Mouse (Mus musculus) kidney, postnatal 36 days (tissue): ENCODE data around the gene Gzmk.

Source experiments
- DNase-seq, 2 experiments: peaks; one replicate each; pipeline ENCODE4 v3.0.0; 2021 to 2022; ENCODE audit warnings: mixed read lengths in 2 of 2

Gzmk gene

DNA sequence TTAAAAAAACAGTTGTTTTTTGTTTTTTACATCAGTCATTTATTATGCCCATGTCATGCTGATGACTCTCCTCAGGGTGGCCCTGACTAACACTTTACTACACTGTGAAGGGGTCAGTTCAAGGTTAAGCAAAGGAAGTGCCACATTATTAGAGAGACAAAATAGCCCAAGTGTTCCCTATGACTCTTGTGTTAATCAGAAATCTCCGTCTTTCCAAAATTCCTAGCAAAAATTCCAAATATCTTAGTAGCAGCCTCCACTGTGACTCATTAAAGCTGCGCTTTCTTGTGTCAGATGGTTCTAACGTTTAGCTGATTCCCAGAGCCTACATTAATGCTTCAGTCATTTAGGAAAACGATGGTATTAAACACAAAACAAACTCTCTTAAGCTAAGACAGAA, 23.5 kb downstream of the Gzmk start:
- DNase-seq: no peak

DNA sequence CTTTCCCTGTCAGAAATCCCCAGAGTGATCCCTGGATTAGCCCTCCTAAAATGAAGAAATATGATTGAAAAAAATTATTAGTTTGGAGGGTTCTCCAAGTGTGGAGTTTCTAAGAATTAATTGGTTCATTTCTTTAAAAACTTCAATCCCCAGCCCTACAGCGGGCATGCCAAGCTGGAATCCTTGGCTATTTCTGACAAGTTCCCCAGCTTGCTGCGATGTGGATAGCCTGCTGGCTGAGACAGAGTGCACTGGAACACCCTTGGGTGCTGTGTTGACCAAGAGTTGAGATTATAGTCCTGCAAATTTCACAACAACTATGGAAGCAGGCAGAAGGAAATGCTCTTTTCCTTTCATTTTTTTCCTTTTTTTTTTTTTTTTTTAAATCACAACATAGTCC, 24.1 kb downstream of the Gzmk start:
- DNase-seq: no peak

DNA sequence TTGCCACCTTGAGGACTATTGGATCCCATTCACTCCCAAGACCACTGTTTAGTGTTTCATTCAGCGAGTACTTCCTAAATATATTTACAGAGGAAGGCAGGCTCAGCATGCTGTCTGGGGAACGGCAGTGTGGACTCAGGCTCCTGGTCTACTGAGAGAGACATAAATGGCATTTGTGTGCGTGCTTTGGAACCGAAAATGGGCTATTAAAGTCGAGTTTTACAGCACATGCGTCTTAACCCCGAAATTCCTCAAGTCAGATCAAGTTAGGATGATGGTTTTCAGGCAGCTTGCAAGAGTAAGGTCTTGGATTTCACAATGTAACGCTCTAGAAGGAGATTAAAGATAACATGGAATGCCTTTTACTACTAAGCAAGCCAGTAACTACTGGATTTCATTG, 25.0 kb downstream of the Gzmk start:
- DNase-seq: no peak

DNA sequence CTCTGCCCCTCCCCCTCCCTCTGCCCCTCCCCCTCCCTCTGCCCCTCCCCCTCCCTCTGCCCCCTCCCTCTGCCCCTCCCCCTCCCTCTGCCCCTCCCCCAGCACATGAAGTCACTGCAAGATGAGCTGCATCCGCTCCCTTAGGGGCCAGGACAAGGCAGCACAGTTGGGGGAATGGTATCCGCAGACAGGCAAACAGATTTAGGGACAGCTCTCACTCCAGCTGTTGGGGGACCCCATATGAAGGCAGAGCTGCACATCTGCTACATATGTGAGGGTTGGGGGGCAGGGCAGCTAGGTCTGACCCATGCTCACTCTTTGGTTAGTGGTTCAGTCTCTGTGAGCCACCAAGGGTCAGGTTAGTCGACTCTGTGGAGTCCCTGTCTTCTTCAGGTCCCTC, 26.4 kb downstream of the Gzmk start:
- DNase-seq: no peak

DNA sequence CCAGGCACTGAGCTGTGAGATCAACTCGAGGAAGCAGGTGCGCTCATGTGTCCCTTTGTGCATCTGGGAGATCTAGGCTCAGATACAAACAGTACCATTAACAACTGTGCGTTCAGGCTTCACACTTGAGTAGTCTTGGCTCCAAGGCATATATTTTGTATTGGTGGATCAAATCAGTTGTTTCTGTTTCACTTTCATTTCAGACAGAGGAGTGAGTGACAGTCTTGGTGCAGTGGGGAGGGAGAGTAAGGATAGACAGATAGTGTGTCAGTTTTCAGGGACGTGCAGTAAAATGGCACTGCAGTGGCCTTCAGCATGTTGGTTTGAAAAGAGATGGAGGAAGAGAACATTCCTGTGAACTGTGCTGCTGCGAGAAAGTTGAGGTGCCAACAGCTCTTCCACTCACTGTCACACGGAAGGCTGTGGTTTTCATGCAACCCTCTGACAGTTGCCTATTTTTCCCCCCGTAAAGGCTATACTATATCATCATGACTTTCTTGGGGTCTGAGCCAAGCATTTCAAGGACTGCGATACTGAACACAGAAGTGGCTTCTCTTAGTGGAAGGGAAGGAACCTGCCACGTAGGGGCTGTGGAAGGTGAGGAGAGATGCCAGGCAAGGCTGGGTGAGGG, 27.7 kb downstream of the Gzmk start:
- DNase-seq: no peak

DNA sequence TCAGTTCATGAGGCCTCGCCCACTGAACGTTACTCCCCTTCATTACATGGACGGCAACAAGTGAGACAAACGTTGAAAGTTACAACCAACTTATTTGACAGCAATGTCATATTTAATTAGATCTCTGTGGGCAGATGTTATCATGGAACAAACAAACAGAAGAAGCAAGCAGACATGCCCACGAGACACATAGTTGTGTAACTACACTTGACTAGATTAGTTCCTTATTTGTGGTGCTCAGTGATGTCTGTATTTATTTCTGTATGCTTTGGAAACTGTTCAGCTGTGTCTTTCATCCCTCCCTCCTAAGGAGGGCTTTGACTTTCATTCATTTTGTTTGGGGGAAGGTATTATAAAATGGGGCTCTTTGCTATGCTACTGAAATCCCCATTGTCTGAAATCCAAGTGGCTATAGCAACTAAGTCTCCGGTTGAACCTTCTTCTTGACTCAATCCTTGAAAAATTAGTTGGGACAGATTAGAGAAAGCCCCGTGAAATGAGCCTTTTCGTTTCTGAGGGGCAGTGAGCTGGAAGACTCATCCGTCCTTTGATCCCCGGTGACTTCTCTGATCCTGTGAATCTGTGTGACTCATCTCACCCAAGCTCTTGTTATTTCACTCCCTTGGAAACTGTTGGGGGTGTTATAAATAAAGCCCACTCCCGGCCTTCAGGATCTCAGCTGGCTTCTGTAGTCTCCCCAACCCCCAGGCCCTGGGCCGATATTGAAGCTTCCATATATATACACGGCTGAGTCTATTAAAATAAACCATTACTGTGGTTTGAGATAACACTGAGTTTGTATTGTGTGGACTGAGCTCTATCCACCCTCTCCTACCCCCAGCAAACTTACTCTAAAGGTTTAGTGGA, 28.7 kb downstream of the Gzmk start:
- DNase-seq: no peak

DNA sequence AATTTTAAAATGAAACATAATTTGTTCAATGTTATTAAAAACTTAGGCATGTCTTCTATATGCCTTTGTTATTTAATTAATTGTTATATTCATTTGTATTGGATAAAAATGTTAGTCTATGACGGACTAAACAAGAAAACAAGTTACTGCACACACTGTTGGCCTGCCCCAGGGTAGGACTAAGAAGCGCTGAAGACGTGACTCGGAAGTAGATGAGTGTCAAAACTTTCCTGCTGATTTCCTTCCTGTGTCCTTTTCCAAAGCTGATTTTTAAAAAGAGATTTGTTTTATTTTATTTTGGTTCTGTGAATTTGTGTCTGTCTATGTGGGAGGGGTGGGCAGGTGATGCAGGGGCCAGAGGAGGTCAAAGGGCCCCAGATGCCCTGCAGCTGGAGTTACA, 42.0 kb downstream of the Gzmk start:
- DNase-seq: no peak

DNA sequence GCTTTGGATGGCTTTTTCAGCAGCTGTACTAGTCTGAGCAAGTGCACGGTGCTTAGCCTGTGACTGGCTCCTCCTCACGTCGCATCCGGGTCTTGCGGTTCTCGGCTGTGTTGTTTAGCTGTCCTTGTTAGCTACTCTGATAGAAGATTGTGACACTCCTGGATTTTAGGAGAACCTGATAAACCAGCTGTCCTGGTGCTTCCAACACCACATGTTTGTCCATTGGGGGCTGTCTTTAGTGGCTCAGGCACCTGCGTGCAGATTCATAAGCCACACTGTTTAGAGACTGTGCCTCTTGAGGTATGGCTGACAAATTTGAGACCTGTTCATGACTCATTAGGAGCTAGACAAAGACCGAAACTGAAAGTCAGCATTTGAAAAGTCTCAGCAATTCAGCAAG, 42.4 kb downstream of the Gzmk start:
- DNase-seq: no peak

DNA sequence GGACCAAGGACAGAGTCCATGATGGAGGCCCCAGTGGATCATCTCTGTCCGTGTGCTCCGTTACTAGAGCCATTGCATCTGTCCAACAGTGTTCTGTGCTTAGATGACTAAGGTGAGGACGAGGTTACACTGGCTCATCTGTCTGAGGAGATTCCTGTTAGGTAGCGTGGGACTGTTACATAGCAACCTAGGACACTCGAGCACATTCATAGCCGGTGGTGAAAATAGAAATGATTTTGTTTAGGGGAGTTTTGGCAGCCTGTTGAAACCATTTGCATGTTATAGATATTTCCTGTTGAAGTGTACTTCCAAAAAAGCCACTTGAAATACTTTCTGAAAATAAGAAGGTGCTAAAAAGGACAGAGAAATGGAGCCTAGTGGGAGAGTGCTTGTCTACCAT, 51.5 kb downstream of the Gzmk start:
- DNase-seq: no peak

DNA sequence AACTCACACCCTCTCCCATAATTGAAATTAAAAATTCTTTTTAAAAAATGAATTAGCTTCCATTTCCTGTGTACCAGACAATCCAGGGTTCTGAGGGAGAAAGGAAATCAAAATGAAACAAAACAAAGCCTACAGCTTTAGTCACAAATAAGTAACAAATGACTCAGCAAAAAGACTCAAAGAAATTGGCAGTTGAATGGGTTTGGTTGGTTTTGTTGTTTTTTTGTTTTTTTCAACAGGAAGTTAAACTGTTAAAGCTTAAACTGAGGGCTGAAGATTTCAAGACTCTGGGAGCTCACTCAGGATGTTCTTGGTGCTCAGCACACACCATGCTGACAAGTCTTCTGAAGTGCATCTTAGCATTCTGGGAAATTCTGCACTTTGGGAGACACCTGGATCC, 55.5 kb downstream of the Gzmk start:
- DNase-seq: peak; percentile 1 to 5

DNA sequence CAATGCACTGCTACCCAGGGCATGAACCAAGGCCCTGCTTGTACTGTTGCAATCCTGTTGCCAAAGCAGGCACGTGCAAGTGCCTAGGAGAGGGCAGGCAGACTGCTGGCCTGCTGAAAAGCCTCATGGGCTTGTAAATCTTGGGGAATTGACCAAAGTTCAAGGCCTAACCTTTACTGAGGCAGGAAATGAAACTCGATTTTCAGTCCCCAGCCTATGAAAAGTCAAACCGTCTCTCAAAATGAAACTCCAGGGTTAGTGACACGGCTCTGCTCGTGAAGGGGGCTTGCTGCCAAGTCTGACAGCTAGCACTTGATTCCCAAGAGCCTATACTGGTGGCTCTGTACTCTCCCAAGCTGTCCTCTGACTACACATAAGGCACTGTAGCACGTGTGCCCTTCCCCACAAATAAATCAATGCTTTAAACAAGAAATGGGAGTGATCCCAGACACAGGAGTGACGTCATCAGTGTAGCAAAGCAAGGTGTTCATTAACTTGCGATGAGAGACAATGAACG, 57.6 kb downstream of the Gzmk start:
- peak; percentile 5 to 45 for DNase-seq

DNA sequence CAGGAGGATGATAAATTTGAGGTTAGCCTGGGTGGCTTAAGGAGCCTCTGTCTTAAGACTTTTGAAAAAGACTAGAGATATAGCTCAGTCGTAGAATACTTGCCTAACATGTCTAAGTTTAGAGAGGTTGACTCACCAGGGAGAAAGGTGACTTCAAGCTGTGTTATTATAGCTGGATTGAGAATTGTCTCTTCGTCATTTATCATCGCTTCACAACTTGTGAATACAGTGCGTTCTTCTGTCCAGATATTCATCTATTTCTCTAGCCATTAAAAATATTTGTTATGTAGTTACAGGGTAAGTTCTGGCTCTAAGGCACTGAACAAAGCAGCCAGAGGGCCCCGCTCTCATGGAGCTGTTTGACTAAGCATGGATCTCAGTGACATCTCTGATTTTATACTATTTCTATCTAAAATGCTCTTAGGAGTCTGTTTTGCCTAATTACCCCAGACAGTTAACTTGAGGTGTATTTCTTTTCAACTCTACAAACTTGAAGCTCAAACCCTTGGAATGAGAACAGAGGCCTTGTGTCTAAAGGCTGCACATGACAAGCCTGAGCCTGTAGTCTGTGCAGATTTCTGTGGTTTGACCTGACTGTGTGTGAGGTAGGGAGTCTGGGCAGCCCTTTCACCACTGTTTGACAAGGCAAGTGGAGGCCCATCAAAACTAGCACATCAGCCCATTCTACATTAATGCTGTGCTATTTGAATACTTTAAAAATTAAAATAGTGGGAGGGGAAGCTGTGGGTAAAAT, 61.3 kb downstream of the Gzmk start:
- no peak for DNase-seq

DNA sequence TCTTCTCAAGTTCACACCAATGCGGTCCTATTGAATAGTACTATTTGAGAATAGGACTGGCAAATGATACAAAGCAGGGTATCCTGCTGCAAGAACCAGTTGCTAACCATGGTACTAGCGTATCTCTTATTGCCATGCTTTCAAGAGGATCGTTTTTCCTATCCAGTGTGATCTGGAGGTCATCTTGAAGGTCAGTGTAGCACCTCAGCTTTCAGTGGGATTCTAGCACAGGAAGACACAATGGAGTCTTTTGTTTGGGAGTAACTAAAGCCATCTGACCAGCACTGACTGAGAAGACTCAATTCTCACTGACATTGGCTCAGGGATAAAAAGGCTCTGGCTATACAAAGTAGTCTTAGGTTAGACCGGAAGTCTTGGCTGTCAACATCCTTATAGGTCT, 74.2 kb downstream of the Gzmk start:
- no peak for DNase-seq

DNA sequence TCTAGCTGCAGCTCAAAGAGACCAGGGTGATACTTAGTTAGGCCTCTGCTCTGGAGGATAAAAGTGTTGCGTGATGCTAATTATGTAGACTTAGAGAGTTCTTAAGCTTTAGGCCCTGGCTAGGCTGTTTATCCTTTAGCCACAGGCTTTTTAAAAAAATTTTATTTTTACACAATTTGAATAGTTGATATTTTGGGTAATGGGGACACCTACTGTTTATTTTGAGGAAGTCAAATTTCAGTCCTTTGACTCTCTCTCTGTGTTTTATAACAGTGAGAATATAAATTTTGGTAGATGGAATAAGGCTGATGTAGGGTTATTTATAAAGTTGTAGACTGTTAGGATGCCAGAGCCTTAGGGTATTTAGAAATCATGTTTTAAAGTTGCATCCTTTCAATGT, 86.1 kb downstream of the Gzmk start:
- DNase-seq: no peak

DNA sequence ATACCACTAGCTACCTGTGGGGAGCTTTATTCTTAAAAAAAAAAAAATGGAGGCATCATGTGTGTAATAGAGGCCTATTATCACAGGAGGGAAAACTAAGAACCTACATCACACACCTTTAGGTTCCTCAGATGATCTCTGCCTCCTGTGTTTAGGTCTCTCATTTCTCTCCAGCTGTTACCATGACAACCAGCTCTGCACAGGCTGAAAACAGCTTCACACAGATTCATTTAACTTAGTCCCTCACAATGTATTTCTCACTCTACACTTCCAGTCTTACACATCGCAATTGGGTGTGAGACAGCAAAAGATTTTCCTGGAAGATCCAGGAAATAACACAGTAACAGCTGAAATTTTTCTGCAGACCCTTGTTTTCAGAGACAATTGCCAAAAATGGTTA, 95.7 kb downstream of the Gzmk start:
- DNase-seq: no peak
